In the genomic region with DNA sequence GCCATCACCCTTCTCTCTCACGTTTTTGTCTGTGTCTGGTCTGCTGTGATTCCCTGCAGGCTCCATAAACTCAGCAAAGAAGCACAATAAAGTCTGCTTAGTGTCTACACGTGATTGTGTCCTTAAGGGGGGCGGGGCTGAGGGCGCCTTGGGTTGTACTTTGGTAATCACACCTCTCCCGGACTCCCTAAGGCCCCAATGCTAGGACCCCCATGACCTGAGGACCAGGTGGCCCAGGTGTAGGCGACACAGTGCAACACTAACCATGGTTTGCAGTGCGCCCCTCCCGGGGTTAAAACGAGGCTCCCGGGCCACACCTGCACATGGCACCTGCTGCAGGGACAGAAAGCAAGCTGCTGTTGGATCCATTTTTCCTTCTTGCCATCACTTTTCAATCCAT, we compare ENCODE assay signal across 9 mouse cellular contexts. TPM values are rescaled to one million over a fixed set of nuclear protein-coding genes. Genes with fewer than 3 reads are reported as not detected.
DNase-seq lines count a peak whose midpoint lies in the region; ATAC-seq lines count a peak whose summit lies in the region.
"Had no signal": no experiment of that assay in that cellular context is flagged by ENCODE, and none has a peak within 500 bp of the region (broad histone marks: within the 10 kb centered on the region; RNA-seq: fewer than 3 reads in every experiment).

No protein-coding gene starts in this region.

- H3K9ac ChIP-seq in kidney, embryonic 14.5 days (ENCODE audit: low read depth, low read length), result no peak overlapping the region
- no peak overlapping the region for H3K9ac ChIP-seq in embryonic facial prominence, embryonic 13.5 days
- peak overlapping the region; percentile 73; the same call in 1 of the 2 replicates for H3K9ac ChIP-seq in hindbrain, embryonic 13.5 days
- H3K9ac ChIP-seq in midbrain, embryonic 16.5 days (ENCODE audit: low read depth, low read length), result 0 out of 2 replicates have a peak overlapping the region, but pooled peaks have one; percentile 25

- peak overlapping the region; percentile 97; the same call in 1 of the 2 replicates for H3K4me2 ChIP-seq in kidney, embryonic 14.5 days (replicated peaks; ENCODE audit: low read depth, low read length)
- H3K4me2 ChIP-seq in embryonic facial prominence, embryonic 13.5 days, result peak overlapping the region; percentile 93
- H3K4me2 ChIP-seq in hindbrain, embryonic 13.5 days, result peak overlapping the region; percentile 86; the same call in 1 of the 2 replicates
- peak overlapping the region; percentile 93 for H3K4me2 ChIP-seq in midbrain, embryonic 16.5 days (ENCODE audit: low read length)

- H3K36me3 ChIP-seq in kidney, embryonic 14.5 days (ENCODE audit: control insufficient read depth, insufficient read depth, low read length), result no peaks in the 10 kb centered on the region
- H3K36me3 ChIP-seq in embryonic facial prominence, embryonic 13.5 days, result no peaks in the 10 kb centered on the region
- H3K36me3 ChIP-seq in hindbrain, embryonic 13.5 days, result no peaks in the 10 kb centered on the region
- H3K36me3 ChIP-seq in midbrain, embryonic 16.5 days (ENCODE audit: control insufficient read depth, insufficient read depth, low read length), result no peaks in the 10 kb centered on the region

- H3K27me3 ChIP-seq in kidney, embryonic 14.5 days (ENCODE audit: control insufficient read depth, insufficient read depth, low read length), result peaks cover 8% of the 10 kb centered on the region; the same call in 1 of the 2 replicates
- peaks cover 19% of the 10 kb centered on the region for H3K27me3 ChIP-seq in embryonic facial prominence, embryonic 13.5 days
- peaks cover 29% of the 10 kb centered on the region for H3K27me3 ChIP-seq in hindbrain, embryonic 13.5 days
- peaks cover 9% of the 10 kb centered on the region for H3K27me3 ChIP-seq in midbrain, embryonic 16.5 days (ENCODE audit: control insufficient read depth, insufficient read depth, low read depth, low read length)

- no peaks in the 10 kb centered on the region for H3K9me3 ChIP-seq in kidney, embryonic 14.5 days (ENCODE audit: control insufficient read depth, low read length)
- no peaks in the 10 kb centered on the region for H3K9me3 ChIP-seq in embryonic facial prominence, embryonic 13.5 days
- H3K9me3 ChIP-seq in hindbrain, embryonic 13.5 days, result no peaks in the 10 kb centered on the region
- no peaks in the 10 kb centered on the region for H3K9me3 ChIP-seq in midbrain, embryonic 16.5 days (replicated peaks; ENCODE audit: control insufficient read depth, low read length, poor library complexity, severe bottlenecking)

- no peak for ATAC-seq in kidney, embryonic 14.5 days (ENCODE audit: low FRiP score, low TSS enrichment)
- no peak for ATAC-seq in embryonic facial prominence, embryonic 13.5 days (ENCODE audit: insufficient number of reproducible peaks, insufficient read depth, low FRiP score, low TSS enrichment, low read depth)
- ATAC-seq in hindbrain, embryonic 13.5 days (ENCODE audit: low FRiP score), result no peak
- no peak for ATAC-seq in midbrain, embryonic 16.5 days

- no peak for DNase-seq in kidney, postnatal 25 days
- DNase-seq in ovary, postnatal 10 days (ENCODE audit: low spot score), result no peak
- no peak for DNase-seq in retina, postnatal 1 day
- no peak for DNase-seq in retina, embryonic 14.5 days (ENCODE audit: low spot score)
- DNase-seq: cerebellum, adult 9-11 months had no signal

- 17% methylated on average over 10 of the region's 10 CpGs for WGBS in kidney, embryonic 14.5 days
- WGBS in embryonic facial prominence, embryonic 13.5 days, result 17% methylated on average over 10 of the region's 10 CpGs
- 22% methylated on average over 10 of the region's 10 CpGs for WGBS in hindbrain, embryonic 13.5 days
- WGBS in midbrain, embryonic 16.5 days, result 19% methylated on average over 10 of the region's 10 CpGs

- no peak overlapping the region for H3K27ac ChIP-seq in kidney, embryonic 14.5 days (ENCODE audit: low read depth, low read length)
- no peak overlapping the region for H3K27ac ChIP-seq in embryonic facial prominence, embryonic 13.5 days
- H3K27ac ChIP-seq in hindbrain, embryonic 13.5 days, result no peak overlapping the region
- no peak overlapping the region for H3K27ac ChIP-seq in midbrain, embryonic 16.5 days (ENCODE audit: low read length)

- peaks cover 19% of the 10 kb centered on the region for H3K4me1 ChIP-seq in kidney, embryonic 14.5 days (ENCODE audit: control insufficient read depth, insufficient read depth, low read length)
- H3K4me1 ChIP-seq in embryonic facial prominence, embryonic 13.5 days, result peaks cover 35% of the 10 kb centered on the region
- peaks cover 36% of the 10 kb centered on the region for H3K4me1 ChIP-seq in hindbrain, embryonic 13.5 days (replicated peaks)
- H3K4me1 ChIP-seq in midbrain, embryonic 16.5 days (ENCODE audit: control insufficient read depth, insufficient read depth, low read length), result peaks cover 22% of the 10 kb centered on the region

- no peak overlapping the region for H3K4me3 ChIP-seq in kidney, embryonic 14.5 days (ENCODE audit: low read length)
- H3K4me3 ChIP-seq in embryonic facial prominence, embryonic 13.5 days, result peak overlapping the region; percentile 52
- peak overlapping the region; percentile 45 for H3K4me3 ChIP-seq in hindbrain, embryonic 13.5 days
- no peak overlapping the region; the same call in 1 of the 2 replicates for H3K4me3 ChIP-seq in midbrain, embryonic 16.5 days (ENCODE audit: low read depth, low read length)

RNA-seq across cellular contexts. Expression of a gene that starts 3.3 kb away (rescaled TPM):
- 95.2 and 102 TPM in 2 replicates for polyA plus RNA-seq in kidney, embryonic 14.5 days (2014; fragmentation: Nextera tagmentation; extraction: Ambion mirVana)
- polyA plus RNA-seq in embryonic facial prominence, embryonic 13.5 days (2015; fragmentation: Nextera tagmentation; extraction: Ambion mirVana), result 93.2 and 106 TPM in 2 replicates
- polyA plus RNA-seq in hindbrain, embryonic 13.5 days (2015; fragmentation: Nextera tagmentation; extraction: Ambion mirVana), result 84.9 and 96.6 TPM in 2 replicates
- 80.1 and 82.4 TPM in 2 replicates for polyA plus RNA-seq in midbrain, embryonic 16.5 days (2015; fragmentation: Nextera tagmentation; extraction: Ambion mirVana)

RNA-seq across cellular contexts. Expression of a gene that starts 18.0 kb away (rescaled TPM):
- polyA plus RNA-seq in kidney, embryonic 14.5 days (2014; fragmentation: Nextera tagmentation; extraction: Ambion mirVana), result 21.9 and 26.8 TPM in 2 replicates
- polyA plus RNA-seq in embryonic facial prominence, embryonic 13.5 days (2015; fragmentation: Nextera tagmentation; extraction: Ambion mirVana), result 29.4 and 30.5 TPM in 2 replicates
- 20.9 and 22.1 TPM in 2 replicates for polyA plus RNA-seq in hindbrain, embryonic 13.5 days (2015; fragmentation: Nextera tagmentation; extraction: Ambion mirVana)
- 24.1 and 24.6 TPM in 2 replicates for polyA plus RNA-seq in midbrain, embryonic 16.5 days (2015; fragmentation: Nextera tagmentation; extraction: Ambion mirVana)

RNA-seq across cellular contexts. Expression of a gene that starts 18.3 kb away (rescaled TPM):
- 5.4 and 7.8 TPM in 2 replicates for polyA plus RNA-seq in kidney, embryonic 14.5 days (2014; fragmentation: Nextera tagmentation; extraction: Ambion mirVana)
- polyA plus RNA-seq in embryonic facial prominence, embryonic 13.5 days (2015; fragmentation: Nextera tagmentation; extraction: Ambion mirVana), result 8.3 and 12.6 TPM in 2 replicates
- 1.4 and 2.2 TPM in 2 replicates for polyA plus RNA-seq in hindbrain, embryonic 13.5 days (2015; fragmentation: Nextera tagmentation; extraction: Ambion mirVana)
- 2.0 and 2.8 TPM in 2 replicates for polyA plus RNA-seq in midbrain, embryonic 16.5 days (2015; fragmentation: Nextera tagmentation; extraction: Ambion mirVana)

RNA-seq across cellular contexts. Expression of a gene that starts 31.4 kb away (rescaled TPM):
- 0.14 and 0.20 TPM in 2 replicates for polyA plus RNA-seq in kidney, embryonic 14.5 days (2014; fragmentation: Nextera tagmentation; extraction: Ambion mirVana)
- 0.06 and 0.23 TPM in 2 replicates for polyA plus RNA-seq in embryonic facial prominence, embryonic 13.5 days (2015; fragmentation: Nextera tagmentation; extraction: Ambion mirVana)
- polyA plus RNA-seq in hindbrain, embryonic 13.5 days (2015; fragmentation: Nextera tagmentation; extraction: Ambion mirVana), result 0.06 and 0.08 TPM in 2 replicates
- 0.06 TPM in 2 replicates for polyA plus RNA-seq in midbrain, embryonic 16.5 days (2015; fragmentation: Nextera tagmentation; extraction: Ambion mirVana)

RNA-seq across cellular contexts. Expression of a gene that starts 40.6 kb away (rescaled TPM):
- 11.9 and 12.6 TPM in 2 replicates for polyA plus RNA-seq in kidney, embryonic 14.5 days (2014; fragmentation: Nextera tagmentation; extraction: Ambion mirVana)
- polyA plus RNA-seq in embryonic facial prominence, embryonic 13.5 days (2015; fragmentation: Nextera tagmentation; extraction: Ambion mirVana), result 17.0 and 17.4 TPM in 2 replicates
- 20.9 and 28.4 TPM in 2 replicates for polyA plus RNA-seq in hindbrain, embryonic 13.5 days (2015; fragmentation: Nextera tagmentation; extraction: Ambion mirVana)
- polyA plus RNA-seq in midbrain, embryonic 16.5 days (2015; fragmentation: Nextera tagmentation; extraction: Ambion mirVana), result 28.0 and 29.5 TPM in 2 replicates

Comparison
In these comparisons a context has a peak if more than half of its experiments do, and no peak if none do; other contexts are left out.
1. H3K4me3 ChIP-seq: peak in embryonic facial prominence, embryonic 13.5 days (single experiment) and hindbrain, embryonic 13.5 days (single experiment); none in kidney, embryonic 14.5 days (single experiment) and midbrain, embryonic 16.5 days (single experiment).
2. H3K9ac ChIP-seq: peak in hindbrain, embryonic 13.5 days (single experiment) and midbrain, embryonic 16.5 days (single experiment); none in kidney, embryonic 14.5 days (single experiment) and embryonic facial prominence, embryonic 13.5 days (single experiment).
3. Peak in every context shown above with its lines, with median percentiles within 50 percentile points of each other: H3K4me2 ChIP-seq.